Comparison of ENCODE assay signal across 8 mouse cellular contexts in genomic region chr10:3366870-3367431, GRCm38 (mm10). TPM values are rescaled to one million over a fixed set of nuclear protein-coding genes. Genes with fewer than 3 reads are reported as not detected.
A peak's percentile ranks its signal among the peaks of the same experiment; 100 is the strongest.
DNase-seq lines count a peak whose midpoint lies in the region; ATAC-seq and TF ChIP-seq lines count a peak whose summit lies in the region.

No protein-coding gene starts in this region.

- H3K4me3 ChIP-seq in megakaryocyte, embryonic 14.5 days (replicated peaks) = peak overlapping the region; percentile 50
- peak overlapping the region; percentile 59 for H3K4me3 ChIP-seq in intestine, embryonic 15.5 days (replicated peaks)
- H3K4me3 ChIP-seq in liver, embryonic 13.5 days (replicated peaks) = peak overlapping the region; percentile 49
- H3K4me3 ChIP-seq in olfactory bulb, adult 2 months (ENCODE audit: insufficient read depth, low read depth, low read length) = peak overlapping the region; percentile 79

- peak overlapping the region; percentile 98 for H3K4me2 ChIP-seq in intestine, embryonic 15.5 days (replicated peaks)
- H3K4me2 ChIP-seq in liver, embryonic 13.5 days = peak overlapping the region; percentile 70

- no peak for TF ChIP-seq POLR2A in olfactory bulb, adult 2 months (IDR thresholded peaks at IDR 0.05; ENCODE audit: insufficient read depth, low read depth, low read length)

- ATAC-seq in megakaryocyte, adult 5-6 weeks (ENCODE audit: poor library complexity, severe bottlenecking) = no peak
- ATAC-seq in intestine, embryonic 15.5 days = peak; percentile 56; the same call in 1 of the 2 replicates
- no peak for ATAC-seq in liver, embryonic 13.5 days (ENCODE audit: low read depth)
- no peak for ATAC-seq in activated CD4-positive, CD25-positive, alpha-beta regulatory T cell, adult 4 months

- H3K9ac ChIP-seq in intestine, embryonic 15.5 days = peak overlapping the region; percentile 16
- H3K9ac ChIP-seq in liver, embryonic 13.5 days = no peak overlapping the region

- peaks cover 12% of the 10 kb centered on the region for H3K9me3 ChIP-seq in megakaryocyte, embryonic 14.5 days
- no peaks in the 10 kb centered on the region for H3K9me3 ChIP-seq in intestine, embryonic 15.5 days
- H3K9me3 ChIP-seq in liver, embryonic 13.5 days (replicated peaks) = no peaks in the 10 kb centered on the region

- 2% methylated on average over 26 of the region's 26 CpGs for WGBS in intestine, embryonic 15.5 days
- WGBS in liver, embryonic 13.5 days (ENCODE audit: insufficient replicate concordance) = 2% methylated on average over 26 of the region's 26 CpGs
- WGBS in olfactory bulb, adult 2 months = under 1% methylated on average over 26 of the region's 26 CpGs

- peaks cover 10% of the 10 kb centered on the region; the same call in 1 of the 2 replicates for H3K4me1 ChIP-seq in megakaryocyte, embryonic 14.5 days
- H3K4me1 ChIP-seq in intestine, embryonic 15.5 days (replicated peaks) = peaks cover 6% of the 10 kb centered on the region; the same call in 1 of the 2 replicates
- H3K4me1 ChIP-seq in liver, embryonic 13.5 days (replicated peaks) = no peaks in the 10 kb centered on the region; the same call in 1 of the 2 replicates
- peaks cover 3% of the 10 kb centered on the region for H3K4me1 ChIP-seq in olfactory bulb, adult 2 months (ENCODE audit: control insufficient read depth, insufficient read depth, low read length)

- no peak overlapping the region for H3K27ac ChIP-seq in intestine, embryonic 15.5 days
- no peak overlapping the region for H3K27ac ChIP-seq in liver, embryonic 13.5 days
- H3K27ac ChIP-seq in olfactory bulb, adult 2 months (ENCODE audit: insufficient read depth, low read depth, low read length) = peak overlapping the region; percentile 66

- H3K36me3 ChIP-seq in megakaryocyte, embryonic 14.5 days (replicated peaks; ENCODE audit: low read length) = no peaks in the 10 kb centered on the region
- no peaks in the 10 kb centered on the region for H3K36me3 ChIP-seq in intestine, embryonic 15.5 days
- no peaks in the 10 kb centered on the region for H3K36me3 ChIP-seq in liver, embryonic 13.5 days

- H3K27me3 ChIP-seq in megakaryocyte, embryonic 14.5 days (replicated peaks) = peaks cover 23% of the 10 kb centered on the region
- H3K27me3 ChIP-seq in intestine, embryonic 15.5 days (replicated peaks) = peaks cover 8% of the 10 kb centered on the region; the same call in 1 of the 2 replicates
- peaks cover 41% of the 10 kb centered on the region for H3K27me3 ChIP-seq in liver, embryonic 13.5 days

- peak; percentile 52 to 64 for DNase-seq in cerebellum, postnatal 14 days
- DNase-seq in gastrocnemius, postnatal 10 days = peak; percentile 33
- DNase-seq in liver, embryonic 13.5 days = no peak

- no peak for TF ChIP-seq CTCF in olfactory bulb, adult 2 months (IDR thresholded peaks at IDR 0.05; ENCODE audit: insufficient read depth, low read depth, low read length)

RNA-seq across cellular contexts. Expression of gene Ppp1r14c, which starts 1.1 kb away (rescaled TPM):
- polyA plus RNA-seq in megakaryocyte, embryonic 14.5 days (2012; ENCODE audit: insufficient read depth, low replicate concordance) = not detected in 2 replicates
- 0.13 TPM in 1 of 2 replicates, not detected in the other for total RNA-seq in megakaryocyte, adult 5-6 weeks (2015)
- not detected in 2 replicates for total RNA-seq in megakaryocyte, adult 5-6 weeks (2017)
- 100 to 1,000 TPM; 102 to 106 TPM for total RNA-seq in gastrocnemius, postnatal 10 days (2021)
- polyA plus RNA-seq in intestine, embryonic 15.5 days (2015; fragmentation: Nextera tagmentation; extraction: Ambion mirVana) = 1.8 and 2.4 TPM in 2 replicates
- 0.12 and 0.67 TPM in 2 replicates for polyA plus RNA-seq in liver, embryonic 13.5 days (2015; fragmentation: Nextera tagmentation; extraction: Ambion mirVana)
- not detected in 2 replicates for polyA plus RNA-seq in olfactory bulb, adult 2 months (2012; ENCODE audit: insufficient read depth, insufficient read length, low replicate concordance, missing spikeins)
- polyA plus RNA-seq in activated CD4-positive, CD25-positive, alpha-beta regulatory T cell, adult 4 months (2017; shearing (Covaris generic)) = not detected
